Mouse (Mus musculus) small intestine, adult 2 months (tissue): ENCODE measurements around the gene Syne1.

Source experiments
- CTCF ChIP-seq: fragments of 200-500 bp; IDR thresholded peaks from 2 replicates; pipeline ENCODE4 v1.5.1; 2012; ENCODE audit warnings: low read depth, mild to moderate bottlenecking, control low read depth, inconsistent platforms, low read length, moderate library complexity, mixed read lengths; ENCODE audit not compliant: insufficient replicate concordance, insufficient read length; ENCODE audit errors: extremely low read depth
- POLR2A ChIP-seq: fragments of 200-500 bp; IDR thresholded peaks from 2 replicates; pipeline ENCODE4 v1.6.1; 2012; ENCODE audit warnings: low read depth, mild to moderate bottlenecking, control low read depth, inconsistent platforms, low read length, moderate library complexity

DNA sequence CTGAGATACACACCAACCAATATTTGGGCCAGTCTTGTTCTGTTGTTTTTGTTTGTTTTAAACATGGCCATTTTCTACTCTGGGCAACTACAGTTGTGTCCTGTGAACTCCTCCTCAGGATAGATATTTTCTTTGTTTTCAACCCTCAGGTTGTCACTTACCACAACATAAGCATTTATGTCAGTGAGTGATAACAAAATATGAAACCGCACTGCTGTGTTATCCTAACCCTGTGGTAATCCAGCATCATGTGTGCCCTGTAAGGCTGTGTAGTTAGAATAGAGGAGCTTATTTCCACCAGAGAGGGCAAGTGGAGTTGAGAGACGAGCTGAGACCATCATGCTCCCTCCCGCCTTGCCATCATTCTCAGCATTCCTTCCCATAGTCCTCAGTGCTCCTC is 554.7 kb downstream of the Syne1 start:
- no peak for TF ChIP-seq POLR2A
- no peak for TF ChIP-seq CTCF
